Mouse (Mus musculus) left cerebral cortex, postnatal 36 days (tissue): ENCODE data around the gene Fndc1. TPM values are rescaled to one million over a fixed set of nuclear protein-coding genes. Genes with fewer than 3 reads are reported as not detected.

ENCODE experiments used
- DNase-seq, 2 experiments: peaks; one replicate each; pipeline ENCODE4 v3.0.0; 2021 to 2022; ENCODE audit warnings: low spot score in 2 of 2, mixed read lengths in 1 of 2
- intact Hi-C: fragments of 180-260 bp; cut with DNase I; formaldehyde crosslinking; loops from one replicate; pipeline ENCODE4 v1.15.1; 2025
- total RNA-seq, 2 experiments: library from RNA; stranded (reverse); gene quantifications; 2 replicates each; pipeline ENCODE4 v1.2.3; 2021

Fndc1 gene
- total RNA-seq, 2 experiments from 2014 or later, result 4.4 to 7.3 TPM

GRCm38 (mm10) chr17:7825416-7825815, 1.7 kb downstream of the Fndc1 start:
- no peak for DNase-seq
- intact Hi-C loops, result loop anchor here (10.0 kb wide), 1 partner anchor 171 kb away; no protein-coding TSS in a partner anchor

DNA sequence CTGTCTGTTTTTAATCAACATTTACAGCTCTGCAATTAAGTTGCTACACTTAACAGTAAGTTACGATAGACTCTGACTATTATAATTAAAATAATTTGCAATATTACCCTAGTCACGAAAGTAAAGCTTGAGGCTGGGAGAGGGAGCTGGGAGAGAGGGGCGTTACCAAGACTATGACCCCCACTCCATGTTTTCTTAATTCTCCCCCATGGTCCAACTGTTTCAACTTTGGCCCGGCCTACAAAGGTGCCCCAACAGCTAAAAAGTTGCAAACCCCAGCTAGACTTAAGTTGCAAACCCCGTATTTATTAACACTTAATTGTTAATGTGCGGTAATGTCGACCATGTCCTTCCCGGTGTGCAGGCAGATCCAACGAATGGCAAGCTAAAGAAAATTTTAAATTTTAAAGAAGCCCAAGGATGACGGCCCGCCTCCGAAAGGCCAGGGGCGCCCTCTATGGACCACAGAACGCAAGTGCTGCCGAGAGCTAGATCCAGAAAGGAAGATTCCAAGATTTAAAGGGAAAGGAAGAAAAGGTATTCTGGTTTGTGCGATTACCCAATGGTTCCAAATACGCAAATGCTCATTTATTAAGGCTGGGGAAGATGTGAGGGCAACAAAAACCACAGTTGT, 5.4 kb downstream of the Fndc1 start:
- DNase-seq, result peak; percentile 43 to 60
- intact Hi-C loops, result loop anchor here (10.0 kb wide), 1 partner anchor 167 kb away; no protein-coding TSS in a partner anchor

DNA sequence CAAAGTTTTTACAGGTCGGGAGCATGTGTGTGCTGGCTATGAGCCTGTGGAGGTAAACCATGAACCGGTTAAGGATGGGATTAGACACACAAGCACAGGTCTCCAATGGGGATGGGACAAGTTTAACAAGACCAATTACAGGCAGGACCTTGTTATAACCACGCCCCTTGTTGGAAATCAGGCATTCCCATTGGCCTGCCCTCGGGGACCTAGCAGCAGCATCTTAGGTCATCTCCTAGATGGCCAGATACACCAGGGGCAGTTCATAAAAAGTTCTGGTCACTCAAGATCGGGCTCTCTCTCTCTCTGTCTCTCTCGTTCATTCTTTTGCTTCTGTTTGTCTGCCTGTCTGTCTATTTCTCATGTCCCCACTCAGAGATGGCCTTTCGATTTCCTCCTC, 6.9 kb downstream of the Fndc1 start:
- DNase-seq, result no peak
- intact Hi-C loops, result loop anchor here (10.0 kb wide), 1 partner anchor 165 kb away; no protein-coding TSS in a partner anchor

DNA sequence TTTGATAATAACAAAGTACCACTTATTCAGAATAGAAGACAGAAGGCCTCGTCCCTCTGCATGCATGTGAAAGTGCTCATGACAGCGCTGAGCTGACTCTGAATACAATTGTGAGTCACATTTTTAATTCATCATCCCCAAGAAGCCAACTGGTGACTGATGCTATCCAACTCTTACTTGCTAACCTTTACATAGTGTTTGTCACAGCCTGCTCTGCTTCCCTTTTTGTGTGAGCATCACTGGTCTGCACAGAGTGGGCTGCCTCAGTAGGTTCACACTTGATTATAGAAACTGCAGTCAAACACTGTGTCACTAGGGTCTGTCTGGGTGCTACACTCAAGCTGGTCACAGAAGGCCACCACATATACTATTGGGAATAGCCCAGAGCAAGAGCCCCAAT, 10.5 kb downstream of the Fndc1 start:
- DNase-seq, result no peak
- intact Hi-C loops, result no loop called here

- intact Hi-C loops, result no loop called here
- DNase-seq, result no peak
Observed at GRCm38 (mm10) chr17:7814433-7814832, 12.7 kb downstream of the Fndc1 start.

- intact Hi-C loops, result no loop called here
- DNase-seq, result no peak
Observed at GRCm38 (mm10) chr17:7808043-7808442, 19.1 kb downstream of the Fndc1 start.

DNA sequence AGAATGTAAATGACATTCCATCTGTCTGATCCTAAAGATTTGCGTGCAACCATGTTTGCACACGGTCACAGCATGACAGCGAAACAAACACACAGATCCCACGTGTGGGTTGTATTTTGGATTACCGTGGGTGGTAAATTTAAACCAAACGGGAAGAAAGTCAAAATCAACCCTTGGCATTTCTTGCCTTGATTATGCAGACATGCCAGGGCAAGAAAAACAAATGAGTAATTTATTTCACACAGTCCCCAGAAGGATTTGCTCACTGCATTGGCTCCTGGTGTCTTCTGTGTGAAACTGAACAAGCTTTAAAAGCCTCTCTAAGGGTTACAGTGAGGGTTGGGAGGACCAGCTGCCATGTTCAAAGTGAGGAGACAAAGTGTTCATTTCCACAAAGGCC, 22.0 kb downstream of the Fndc1 start:
- DNase-seq, result peak in 1 of 2 experiments; percentile 11
- intact Hi-C loops, result no loop called here

DNA sequence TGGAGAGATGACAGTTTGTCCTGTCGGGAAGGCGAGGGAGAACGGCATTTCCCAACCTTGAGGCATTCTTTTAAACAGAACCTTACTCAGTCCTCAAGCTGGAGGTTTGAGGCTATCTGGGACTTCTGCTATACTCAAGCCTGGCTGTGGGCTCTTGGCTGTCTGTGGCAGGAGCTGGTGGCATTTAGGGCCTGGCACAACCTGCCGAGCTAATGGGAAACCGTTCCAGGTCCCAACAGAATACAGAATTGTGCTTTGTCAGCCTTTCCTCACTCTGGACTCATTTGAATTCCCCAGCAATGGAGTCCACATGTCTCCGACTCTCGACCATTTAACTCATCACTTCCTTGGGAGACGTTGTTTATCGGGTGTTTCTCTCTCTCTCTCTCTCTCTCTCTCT, 24.6 kb downstream of the Fndc1 start:
- DNase-seq, result no peak
- intact Hi-C loops, result no loop called here

- no peak for DNase-seq
- intact Hi-C loops, result no loop called here
Observed at GRCm38 (mm10) chr17:7799894-7800293, 27.2 kb downstream of the Fndc1 start.

- intact Hi-C loops, result no loop called here
Observed at GRCm38 (mm10) chr17:7795584-7795983, 31.5 kb downstream of the Fndc1 start.

DNA sequence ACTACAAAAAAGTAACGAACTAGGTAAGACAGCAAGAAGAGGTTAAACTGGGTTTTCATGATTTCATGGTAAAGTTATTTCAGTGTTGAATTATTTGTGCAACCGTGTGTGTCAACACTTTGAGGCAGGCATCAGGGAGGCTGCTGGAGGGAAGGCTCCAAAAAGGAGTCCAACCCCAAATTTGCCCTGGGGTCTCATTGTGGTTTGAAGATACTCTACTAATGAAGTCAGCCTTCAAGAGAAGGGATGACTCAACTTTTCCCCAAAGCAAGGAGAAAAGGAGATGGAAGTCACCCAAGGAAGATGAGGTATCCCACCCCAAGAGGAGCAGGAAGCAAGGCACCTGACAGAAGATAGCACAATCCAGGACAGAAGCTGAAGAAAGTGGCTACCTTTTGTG, 31.9 kb downstream of the Fndc1 start:
- intact Hi-C loops, result no loop called here
- DNase-seq, result no peak

More at GRCm38 (mm10) chr17:7795584-7795983, 31.5 kb downstream of the Fndc1 start:
- no peak for DNase-seq

DNA sequence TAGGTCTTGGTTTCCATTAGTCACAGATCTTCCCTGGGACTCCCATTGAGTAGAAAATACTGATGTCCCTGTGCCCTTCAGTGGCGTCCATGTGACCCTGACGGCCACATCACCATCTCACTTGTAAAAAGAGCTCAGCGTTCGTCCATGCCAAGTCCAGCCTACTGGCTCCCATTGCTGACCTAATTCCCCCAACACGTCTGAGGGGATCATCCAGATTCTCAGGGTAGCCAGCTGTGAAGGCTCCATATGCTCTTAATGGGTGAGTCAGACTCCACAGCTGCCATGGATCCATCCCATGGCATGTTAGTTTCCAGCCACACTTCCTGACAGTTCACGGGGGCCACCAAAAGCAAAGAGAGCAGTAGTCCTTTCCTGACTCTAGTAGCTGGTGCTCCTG, 33.0 kb downstream of the Fndc1 start:
- intact Hi-C loops, result no loop called here
- no peak for DNase-seq

DNA sequence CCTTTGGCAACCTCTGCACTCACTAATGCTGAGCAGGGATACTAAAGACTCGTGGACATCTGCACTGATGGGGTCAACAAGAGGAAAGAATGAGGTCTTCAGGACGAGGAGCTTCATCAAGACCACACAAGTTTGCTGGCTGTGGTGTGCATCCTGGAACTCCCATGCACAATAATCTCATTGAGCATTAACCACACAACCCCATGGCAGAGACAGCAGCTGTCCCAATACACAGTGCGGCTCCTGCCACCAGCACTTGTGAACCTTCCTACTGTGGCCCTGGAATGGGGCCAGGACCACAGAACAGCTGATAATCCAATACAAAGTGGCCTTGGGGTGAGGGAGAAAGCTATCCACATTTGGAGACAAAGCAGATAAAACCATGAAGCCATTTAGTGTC, 36.6 kb downstream of the Fndc1 start:
- DNase-seq, result no peak
- intact Hi-C loops, result no loop called here

- intact Hi-C loops, result no loop called here
- no peak for DNase-seq
Observed at GRCm38 (mm10) chr17:7774101-7774500, 53.0 kb downstream of the Fndc1 start.

- DNase-seq, result no peak
- intact Hi-C loops, result no loop called here
Observed at GRCm38 (mm10) chr17:7759786-7760185, 67.3 kb downstream of the Fndc1 start.

DNA sequence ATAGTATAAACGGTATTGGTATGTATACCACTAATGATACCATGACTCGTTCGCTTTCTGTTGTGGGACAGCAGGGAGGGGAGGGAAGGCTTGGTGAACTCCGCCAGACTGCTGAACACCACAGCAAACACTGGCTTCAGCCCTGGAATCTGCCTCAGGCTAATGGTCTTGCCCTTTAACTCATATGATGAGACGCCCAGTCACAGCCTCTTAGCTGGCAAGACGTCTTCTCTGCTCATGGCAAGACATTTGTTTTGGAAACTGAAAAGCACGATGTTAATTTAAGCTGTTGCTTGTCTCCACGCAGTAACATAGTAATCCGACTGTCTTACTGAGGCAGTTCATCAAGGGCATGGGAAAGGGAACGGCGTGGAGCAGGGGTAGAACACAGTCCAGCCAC, 72.1 kb downstream of the Fndc1 start:
- no peak for DNase-seq
- intact Hi-C loops, result no loop called here

DNA sequence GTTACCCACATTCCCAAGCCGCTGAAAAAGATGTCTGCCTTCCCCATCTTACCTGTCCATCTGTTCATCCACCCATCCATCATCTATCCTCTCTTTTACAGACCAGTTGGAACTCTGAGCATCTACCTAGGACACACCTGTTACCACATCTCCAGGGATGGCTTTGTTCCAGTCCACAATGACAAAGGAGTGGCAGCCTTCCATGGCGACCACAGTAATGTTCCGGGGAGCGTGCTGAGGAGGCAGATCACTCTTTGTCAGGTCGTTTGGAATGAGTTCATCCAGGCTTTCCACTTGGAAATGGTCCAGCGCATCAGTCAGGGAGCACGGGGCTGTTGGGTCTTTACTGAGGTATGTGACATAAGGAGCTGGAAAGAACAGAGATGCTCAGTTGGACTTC, 73.7 kb downstream of the Fndc1 start:
- no peak for DNase-seq
- intact Hi-C loops, result no loop called here

- DNase-seq, result no peak
- intact Hi-C loops, result no loop called here
Observed at GRCm38 (mm10) chr17:7749051-7749815, 77.9 kb downstream of the Fndc1 start.

DNA sequence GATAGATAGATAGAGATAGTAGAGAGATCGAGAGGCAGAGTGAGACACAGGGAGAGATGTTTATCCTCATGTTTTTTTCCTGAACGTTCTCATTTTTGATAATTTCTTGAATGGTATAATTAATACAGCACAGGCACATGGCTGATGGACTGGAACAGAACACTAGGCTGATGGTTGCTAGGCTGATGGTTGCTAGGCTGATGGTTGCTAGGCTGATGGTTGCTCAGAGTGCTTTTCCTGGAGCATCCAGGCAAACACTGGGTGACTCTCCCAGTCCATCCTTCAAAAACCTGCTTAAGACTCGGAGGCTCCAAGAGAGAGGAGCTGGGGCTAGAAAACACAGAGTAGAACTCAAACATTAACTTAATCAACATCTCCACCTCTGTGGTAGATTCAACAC, 80.3 kb downstream of the Fndc1 start:
- intact Hi-C loops, result no loop called here
- DNase-seq, result peak in 1 of 2 experiments; percentile 8

DNA sequence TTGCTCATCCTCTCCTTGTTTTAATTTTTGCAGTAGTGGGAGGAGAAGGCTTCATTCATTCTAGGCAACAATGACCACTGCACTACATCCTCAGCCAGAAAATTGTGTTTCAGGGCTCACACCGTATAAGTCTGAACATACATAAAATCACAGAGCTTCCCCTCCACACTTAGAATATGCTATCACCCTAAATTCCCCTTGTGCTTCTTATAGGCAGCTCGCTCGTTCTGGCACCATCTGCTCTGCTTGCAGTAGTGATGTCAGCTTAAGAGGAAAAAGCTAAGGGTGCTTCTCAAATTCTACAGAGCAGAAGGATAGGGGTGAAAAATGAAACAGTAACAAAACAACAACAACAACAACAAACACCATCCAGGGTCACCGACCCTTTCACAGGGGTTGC, 82.1 kb downstream of the Fndc1 start:
- peak; percentile 7 to 11 for DNase-seq
- intact Hi-C loops, result no loop called here

DNA sequence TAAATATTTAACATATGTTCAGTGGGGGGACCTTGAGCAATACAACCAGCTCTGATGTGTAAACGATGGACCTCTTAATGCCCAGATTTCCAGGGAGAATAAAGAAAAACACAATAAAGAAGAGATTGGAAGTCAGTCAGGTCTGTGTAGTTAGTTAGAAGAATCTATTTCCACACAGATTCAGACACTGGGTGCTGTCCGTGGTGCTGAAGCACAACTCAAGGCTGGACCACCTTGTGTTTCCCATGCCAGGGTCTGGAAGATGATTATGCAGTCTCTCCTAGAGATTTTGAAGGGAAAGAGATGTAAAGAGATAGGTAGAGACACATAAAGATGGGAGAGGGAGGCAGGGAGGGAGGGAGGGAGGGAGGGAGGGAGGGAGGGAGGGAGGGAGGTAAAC, 86.1 kb downstream of the Fndc1 start:
- no peak for DNase-seq
- intact Hi-C loops, result no loop called here
